Mouse (Mus musculus): Measurements from ENCODE around the gene Spsb4. TPM values are rescaled to one million over a fixed set of nuclear protein-coding genes. Genes with fewer than 3 reads are reported as not detected.

Gene Spsb4
- polyA plus RNA-seq, 1 experiment from 2014 or later: 31.0 TPM

- no peaks in the 10 kb centered on the region for H3K9me3 ChIP-seq (replicated peaks)
- peaks cover 6% of the 10 kb centered on the region; the same call in 1 of the 2 replicates for H3K4me1 ChIP-seq
- H3K27me3 ChIP-seq (replicated peaks): no peaks in the 10 kb centered on the region
- no peak overlapping the region for H3K27ac ChIP-seq (replicated peaks)
- no peaks in the 10 kb centered on the region for H3K36me3 ChIP-seq
- ATAC-seq (ENCODE audit: low FRiP score): no peak
- 92% methylated on average over 3 of the region's 3 CpGs for WGBS
- H3K9ac ChIP-seq (replicated peaks): no peak overlapping the region
- no peak overlapping the region for H3K4me3 ChIP-seq (replicated peaks)
- H3K4me2 ChIP-seq: no peak overlapping the region
Observed at GRCm38 (mm10) chr9:96914005-96914404, 104.6 kb downstream of the Spsb4 start.

DNA sequence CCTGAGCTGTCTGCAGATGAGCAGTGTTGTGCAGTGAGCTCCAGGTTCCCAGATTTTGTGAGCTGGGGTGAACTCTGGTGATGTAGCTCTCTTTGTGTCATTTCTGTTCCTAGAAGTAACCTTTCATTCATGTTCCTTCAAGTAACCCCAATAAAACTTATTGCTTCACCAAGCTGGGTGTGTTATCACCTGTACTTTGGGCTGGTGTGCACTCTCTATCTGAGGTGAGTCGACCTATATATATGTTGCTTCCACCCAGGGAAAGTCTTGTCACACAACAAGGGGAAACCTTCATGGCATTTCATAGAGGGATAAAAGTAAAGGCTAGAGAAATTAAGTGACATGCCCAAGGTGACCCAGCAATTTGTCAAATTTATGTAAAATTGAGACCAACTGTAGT, 109.1 kb downstream of the Spsb4 start:
- no peak overlapping the region for H3K4me3 ChIP-seq (replicated peaks)
- H3K27ac ChIP-seq (replicated peaks): no peak overlapping the region
- no peak for ATAC-seq (ENCODE audit: low FRiP score)
- no peaks in the 10 kb centered on the region for H3K4me1 ChIP-seq
- no peak overlapping the region for H3K4me2 ChIP-seq
- no peaks in the 10 kb centered on the region for H3K27me3 ChIP-seq (replicated peaks)
- H3K36me3 ChIP-seq: no peaks in the 10 kb centered on the region
- H3K9ac ChIP-seq (replicated peaks): no peak overlapping the region
- H3K9me3 ChIP-seq (replicated peaks): no peaks in the 10 kb centered on the region
- 80% methylated on average over 1 of the region's 1 CpGs for WGBS

- Histone ChIP-seq H3K36me3 (no peaks in the 10 kb centered on the region), H3K9me3 (replicated peaks) (no peaks in the 10 kb centered on the region), H3K27me3 (replicated peaks) (no peaks in the 10 kb centered on the region), H3K4me2 (no peak overlapping the region), H3K4me3 (replicated peaks) (no peak overlapping the region), H3K4me1 (no peaks in the 10 kb centered on the region), H3K27ac (replicated peaks) (no peak overlapping the region), H3K9ac (replicated peaks) (no peak overlapping the region)
- no peak for ATAC-seq (ENCODE audit: low FRiP score)
- 66% methylated on average over 2 of the region's 2 CpGs for WGBS
Observed at GRCm38 (mm10) chr9:96908737-96909136, 109.9 kb downstream of the Spsb4 start.

DNA sequence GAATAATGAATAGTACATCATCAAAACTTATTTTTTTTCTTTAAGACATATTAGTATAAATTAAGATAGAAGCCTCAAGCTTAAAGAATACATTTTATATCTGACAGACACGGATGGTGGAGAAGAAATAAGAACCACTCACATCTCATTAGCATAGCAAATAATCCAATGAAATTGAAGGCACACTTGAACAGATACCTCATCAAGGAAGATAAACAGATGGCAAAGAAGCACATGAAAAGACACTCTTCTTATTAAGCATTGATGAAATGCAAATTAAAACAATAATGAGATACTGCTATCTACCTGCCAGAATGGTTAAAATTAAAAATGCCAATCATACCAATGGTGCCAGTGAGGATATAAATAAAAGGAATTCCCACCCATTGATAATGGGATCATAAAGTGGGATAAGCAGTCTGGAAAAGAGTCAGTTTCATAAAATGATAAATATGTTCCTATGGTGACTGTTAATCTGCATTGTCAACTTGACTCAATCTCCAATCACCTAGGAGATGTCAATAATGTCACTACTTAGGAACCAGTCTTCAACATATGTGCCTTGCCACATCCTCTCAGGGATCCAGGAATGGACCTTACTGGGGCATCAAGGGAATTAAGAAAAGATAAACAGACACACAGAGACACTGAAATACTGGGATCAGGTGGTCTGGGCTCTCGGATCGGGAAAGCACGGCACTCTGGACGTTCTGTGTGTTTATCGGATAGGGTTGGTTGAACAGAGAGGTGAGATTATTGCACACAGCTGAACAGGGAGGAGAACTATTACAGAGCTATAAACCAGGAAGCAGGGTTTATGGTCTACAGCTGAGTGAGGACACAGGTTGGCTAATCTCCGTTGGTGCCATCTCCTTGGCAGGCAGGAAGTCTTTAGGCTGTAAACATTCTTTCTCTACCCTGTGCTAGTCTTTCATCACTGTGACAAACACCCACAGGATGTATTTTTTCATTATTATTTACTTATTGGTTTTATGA, 114.0 kb downstream of the Spsb4 start:
- Histone ChIP-seq H3K27ac (replicated peaks) (no peak overlapping the region), H3K9ac (replicated peaks) (no peak overlapping the region)

GRCm38 (mm10) chr9:96899717-96900116, 118.9 kb downstream of the Spsb4 start:
- H3K27ac ChIP-seq (replicated peaks): no peak overlapping the region
- H3K9ac ChIP-seq (replicated peaks): no peak overlapping the region
- no peaks in the 10 kb centered on the region for H3K36me3 ChIP-seq
- 84% methylated on average over 5 of the region's 5 CpGs for WGBS
- H3K4me1 ChIP-seq: no peaks in the 10 kb centered on the region
- H3K9me3 ChIP-seq (replicated peaks): no peaks in the 10 kb centered on the region
- ATAC-seq (ENCODE audit: low FRiP score): no peak
- H3K27me3 ChIP-seq (replicated peaks): no peaks in the 10 kb centered on the region
- no peak overlapping the region for H3K4me2 ChIP-seq
- H3K4me3 ChIP-seq (replicated peaks): no peak overlapping the region

More for the DNA sequence above, 114.0 kb downstream of the Spsb4 start:
- Histone ChIP-seq H3K27me3 (replicated peaks) (no peaks in the 10 kb centered on the region), H3K4me1 (no peaks in the 10 kb centered on the region), H3K4me2 (no peak overlapping the region), H3K36me3 (no peaks in the 10 kb centered on the region), H3K4me3 (replicated peaks) (no peak overlapping the region), H3K9me3 (replicated peaks) (no peaks in the 10 kb centered on the region)
- 29% methylated on average over 7 of the region's 7 CpGs for WGBS
- ATAC-seq (ENCODE audit: low FRiP score): no peak

DNA sequence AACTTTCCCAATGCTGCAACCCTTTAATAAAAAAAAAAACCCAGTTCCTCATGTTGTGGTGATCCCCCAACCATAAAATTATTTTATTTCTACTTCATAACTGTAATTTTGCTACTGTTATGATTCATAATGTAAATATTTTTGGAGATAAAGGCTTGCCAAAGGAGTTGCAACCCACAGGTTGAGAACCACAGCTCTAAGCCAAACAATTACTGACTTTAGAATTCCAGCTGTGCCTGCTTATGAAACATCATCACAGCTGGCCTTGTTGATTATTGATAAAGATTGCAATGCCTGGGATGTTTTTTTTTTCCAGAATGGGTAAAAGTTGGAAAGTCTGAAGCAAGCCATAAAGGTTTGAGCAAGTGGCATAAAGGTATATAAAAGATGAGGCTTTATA, 119.6 kb downstream of the Spsb4 start:
- no peak for ATAC-seq (ENCODE audit: low FRiP score)
- Histone ChIP-seq H3K27me3 (replicated peaks) (no peaks in the 10 kb centered on the region), H3K4me1 (no peaks in the 10 kb centered on the region), H3K9me3 (replicated peaks) (no peaks in the 10 kb centered on the region), H3K4me3 (replicated peaks) (no peak overlapping the region), H3K27ac (replicated peaks) (no peak overlapping the region), H3K9ac (replicated peaks) (no peak overlapping the region), H3K36me3 (no peaks in the 10 kb centered on the region), H3K4me2 (no peak overlapping the region)

DNA sequence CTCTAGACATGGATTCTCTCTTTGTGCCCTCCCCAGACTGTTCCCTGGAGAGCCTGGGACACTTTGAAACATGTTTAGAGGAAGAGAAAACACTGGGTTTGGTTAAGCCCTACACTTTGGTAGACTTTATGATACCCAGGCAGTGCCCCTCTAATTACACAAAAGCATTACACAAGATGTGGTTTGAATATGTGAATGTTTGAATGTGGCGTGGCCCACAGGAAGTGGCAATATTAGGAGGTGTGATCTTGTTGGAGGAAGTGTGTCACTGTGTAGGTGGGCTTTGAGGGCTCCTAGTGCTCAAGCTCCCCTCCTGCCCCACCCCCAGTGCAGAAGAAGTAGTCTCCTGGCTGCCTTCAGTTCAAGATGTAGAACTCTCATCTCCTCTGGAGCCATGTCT, 122.0 kb downstream of the Spsb4 start:
- H3K9me3 ChIP-seq (replicated peaks): no peaks in the 10 kb centered on the region
- ATAC-seq (ENCODE audit: low FRiP score): no peak
- 100% methylated on average over 1 of the region's 1 CpGs for WGBS

GRCm38 (mm10) chr9:96893582-96893981, 125.1 kb downstream of the Spsb4 start:
- Histone ChIP-seq H3K9ac (replicated peaks) (no peak overlapping the region), H3K9me3 (replicated peaks) (no peaks in the 10 kb centered on the region), H3K27me3 (replicated peaks) (no peaks in the 10 kb centered on the region), H3K36me3 (no peaks in the 10 kb centered on the region), H3K4me2 (no peak overlapping the region), H3K27ac (replicated peaks) (no peak overlapping the region), H3K4me1 (peaks cover 22% of the 10 kb centered on the region), H3K4me3 (replicated peaks) (no peak overlapping the region)
- no peak for ATAC-seq (ENCODE audit: low FRiP score)
- WGBS: 63% methylated on average over 5 of the region's 5 CpGs

More for the DNA sequence above, 122.0 kb downstream of the Spsb4 start:
- no peaks in the 10 kb centered on the region for H3K27me3 ChIP-seq (replicated peaks)
- H3K4me2 ChIP-seq: no peak overlapping the region
- H3K9ac ChIP-seq (replicated peaks): no peak overlapping the region
- no peaks in the 10 kb centered on the region for H3K36me3 ChIP-seq
- no peak overlapping the region for H3K27ac ChIP-seq (replicated peaks)
- no peak overlapping the region for H3K4me3 ChIP-seq (replicated peaks)
- peaks cover 8% of the 10 kb centered on the region for H3K4me1 ChIP-seq

Other genes starting within 250 kb of the Spsb4 start
- 24.8 and 25.6 TPM in 2 replicates for gene Pxylp1, start 126.2 kb downstream of the Spsb4 start, polyA plus RNA-seq (2015; fragmentation: Nextera tagmentation; extraction: Ambion mirVana)
- 66.8 and 74.2 TPM in 2 replicates for gene Slc25a36, start 92.3 kb upstream of the Spsb4 start, polyA plus RNA-seq (2015; fragmentation: Nextera tagmentation; extraction: Ambion mirVana)